Mouse (Mus musculus) liver (tissue): ENCODE results near the gene Slc32a1.

ENCODE experiments used
- DNase-seq: peaks from one replicate; pipeline ENCODE4 v3.0.0-alpha.2; 2020; ENCODE audit warnings: mixed read lengths

The Slc32a1 gene

GRCm38 (mm10) chr2:158610488-158611325 is at the start of gene Slc32a1:
Slc32a1 (plus strand) TSS chr2:158610767.
- no peak for DNase-seq

- no peak for DNase-seq
These were observed 49.8 kb upstream of the Slc32a1 start for GRCm38 (mm10) chr2:158560801-158561200.

DNA sequence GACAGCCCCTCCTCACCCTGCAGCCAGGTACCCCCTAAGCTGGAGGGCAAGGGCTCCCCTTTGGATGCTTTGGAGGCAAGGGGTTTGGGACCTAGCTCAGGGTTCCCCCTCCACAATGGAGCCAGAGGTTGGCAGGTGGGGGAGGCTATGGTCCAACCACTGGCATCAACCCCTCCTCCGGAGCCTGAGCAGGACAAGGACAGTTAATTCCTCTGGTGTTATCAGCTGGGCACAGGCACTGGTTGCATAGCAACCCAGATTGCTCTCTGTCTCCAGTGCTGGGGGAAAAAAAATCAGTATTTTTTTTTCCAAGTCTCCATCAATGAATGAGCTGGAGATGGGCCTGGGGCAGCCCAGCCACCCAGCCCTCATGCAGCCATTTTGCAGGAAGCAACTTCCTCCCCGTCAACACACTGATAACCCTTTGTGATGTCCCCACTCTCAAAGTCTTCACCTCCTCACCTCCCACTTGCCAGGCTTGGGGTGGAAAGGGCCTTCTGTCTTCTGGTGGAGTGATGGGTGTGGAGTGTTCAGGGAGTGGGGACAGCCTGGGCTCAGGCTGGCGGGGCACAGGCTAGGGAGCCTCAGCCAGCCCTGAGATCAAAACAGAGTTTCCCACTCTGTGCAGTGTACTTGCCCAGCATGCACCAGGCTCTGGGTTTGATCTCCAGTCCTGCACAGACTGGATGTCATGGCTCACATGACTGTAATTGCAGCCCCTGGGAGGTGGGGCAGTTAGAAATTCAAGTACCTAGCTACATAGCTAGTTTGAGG is 49.0 kb upstream of the Slc32a1 start:
- DNase-seq, result no peak

DNA sequence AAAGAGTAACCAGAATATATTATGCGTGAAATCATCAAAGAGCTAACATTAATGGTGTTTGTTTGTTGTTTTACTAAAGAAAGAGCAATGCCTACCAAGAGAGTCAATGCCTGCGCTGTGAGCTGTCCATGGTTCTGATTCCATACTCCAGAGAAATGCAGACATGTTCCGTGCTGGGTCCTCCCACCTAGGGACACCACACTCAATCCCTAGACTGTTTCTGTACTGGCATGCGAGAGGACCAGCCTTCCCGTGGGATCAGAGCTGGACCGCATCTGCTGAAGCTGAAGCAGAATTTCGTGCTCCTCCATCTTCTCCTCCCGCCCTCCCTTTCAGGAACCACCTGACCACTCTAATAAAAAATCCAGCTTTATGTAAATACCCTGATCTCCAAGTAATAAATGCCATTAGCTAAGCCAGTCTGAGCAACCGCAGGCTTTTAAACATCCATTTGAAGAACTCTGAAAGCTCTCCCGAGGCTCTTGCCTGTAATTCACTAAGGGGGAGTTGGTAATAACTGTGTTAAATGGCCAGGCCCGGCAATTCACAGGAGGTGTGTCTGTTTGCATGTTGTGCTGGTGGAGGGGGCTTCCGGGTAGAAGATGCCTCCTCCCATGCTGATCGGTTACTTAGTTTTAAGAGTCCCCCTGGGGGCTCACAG is 40.0 kb upstream of the Slc32a1 start:
- peak; percentile 53 for DNase-seq

DNA sequence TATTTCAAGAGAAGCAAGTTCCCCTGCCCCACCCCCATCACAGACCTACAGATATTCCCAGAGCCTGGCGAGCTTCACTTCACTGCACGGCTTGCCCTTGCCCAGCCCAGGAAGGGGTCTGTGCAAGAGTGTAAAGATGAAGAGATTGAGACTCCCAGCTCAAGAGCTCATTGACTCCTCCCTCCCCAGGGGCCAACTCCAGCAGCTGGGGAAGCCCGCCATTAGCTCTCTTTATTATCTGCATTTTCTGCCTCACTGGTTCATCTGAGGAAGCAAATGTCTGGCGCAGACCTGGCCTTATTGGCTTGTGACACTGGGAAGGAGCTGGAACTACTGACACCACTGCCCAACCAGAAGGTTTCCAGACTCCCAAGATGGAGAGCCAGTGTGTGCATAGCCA is 30.6 kb upstream of the Slc32a1 start:
- DNase-seq, result no peak

DNA sequence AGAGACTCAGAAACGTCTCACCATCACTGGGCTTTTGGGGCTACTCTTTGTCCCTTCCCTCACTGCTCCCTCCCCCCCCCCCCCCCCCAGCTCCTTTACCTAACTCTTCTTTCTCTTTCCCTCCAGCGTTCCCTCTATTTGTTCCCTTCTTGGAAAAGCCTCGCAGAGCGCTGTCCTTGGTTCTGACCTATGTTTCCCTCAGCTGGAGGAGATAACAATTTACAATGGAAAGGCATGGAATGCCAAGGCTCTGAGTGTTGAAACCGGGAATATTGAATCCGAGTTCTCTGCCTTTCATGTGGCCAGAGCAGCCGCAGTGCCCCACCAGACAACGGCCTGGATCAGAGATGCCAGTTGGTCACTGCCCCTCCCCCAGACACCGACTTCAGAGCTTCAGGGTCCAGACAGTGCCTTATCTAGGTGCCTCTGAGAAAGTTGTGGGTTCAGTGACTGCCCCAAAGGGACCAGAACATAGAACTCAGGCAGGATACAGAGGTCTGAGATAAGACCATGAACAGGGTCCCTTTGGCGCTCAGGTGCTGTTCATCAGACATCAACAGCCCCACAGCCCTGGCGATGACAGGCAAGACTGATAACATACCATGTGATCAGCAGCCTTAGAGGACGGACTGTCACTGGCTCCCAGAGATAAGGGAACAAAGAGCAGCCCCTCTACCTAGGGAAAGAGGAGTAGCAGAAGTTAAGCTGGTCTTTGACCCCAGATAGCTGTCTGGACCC is 25.8 kb upstream of the Slc32a1 start:
- peak; percentile 42 for DNase-seq

- no peak for DNase-seq
These were observed 21.9 kb upstream of the Slc32a1 start for GRCm38 (mm10) chr2:158588524-158589271.

DNA sequence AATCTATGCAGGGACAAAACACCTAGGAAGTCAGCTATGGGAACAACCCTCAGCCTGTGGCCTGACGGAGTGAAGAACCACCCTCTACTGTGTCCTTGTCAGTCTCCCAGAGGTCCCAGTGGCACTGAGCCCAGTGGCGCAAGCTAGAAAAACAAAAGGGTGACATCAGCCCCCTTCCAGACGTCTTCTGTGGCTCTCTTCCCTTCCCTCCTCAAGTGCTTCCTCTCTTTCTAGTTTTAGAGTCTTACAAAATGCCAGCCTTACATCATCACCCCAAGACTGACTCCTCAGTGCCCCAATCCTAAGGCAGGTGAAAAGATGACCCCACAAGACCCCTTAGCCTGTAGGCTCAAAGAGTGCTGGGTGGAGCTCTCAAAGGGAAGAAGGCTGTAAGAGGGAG is 20.1 kb upstream of the Slc32a1 start:
- no peak for DNase-seq

DNA sequence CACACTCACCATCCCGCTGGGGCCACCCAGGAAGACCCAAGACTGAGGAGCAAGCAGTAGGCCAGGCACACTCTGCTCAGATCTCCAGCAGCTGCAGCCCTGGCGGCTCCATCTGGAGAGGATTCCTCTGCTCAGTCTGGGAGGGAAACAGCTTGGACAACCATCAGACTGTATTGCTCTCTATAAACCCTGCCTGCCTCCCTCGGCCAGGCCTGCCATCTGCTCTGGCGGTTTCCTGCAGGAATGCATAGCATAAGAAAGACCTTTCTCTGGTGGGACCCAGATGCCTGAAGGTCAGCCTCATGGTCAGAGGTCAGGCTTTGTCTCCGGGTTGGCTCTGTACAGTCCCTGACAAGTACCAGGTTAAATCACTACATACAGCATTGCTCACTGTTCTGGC is 19.3 kb upstream of the Slc32a1 start:
- no peak for DNase-seq

DNA sequence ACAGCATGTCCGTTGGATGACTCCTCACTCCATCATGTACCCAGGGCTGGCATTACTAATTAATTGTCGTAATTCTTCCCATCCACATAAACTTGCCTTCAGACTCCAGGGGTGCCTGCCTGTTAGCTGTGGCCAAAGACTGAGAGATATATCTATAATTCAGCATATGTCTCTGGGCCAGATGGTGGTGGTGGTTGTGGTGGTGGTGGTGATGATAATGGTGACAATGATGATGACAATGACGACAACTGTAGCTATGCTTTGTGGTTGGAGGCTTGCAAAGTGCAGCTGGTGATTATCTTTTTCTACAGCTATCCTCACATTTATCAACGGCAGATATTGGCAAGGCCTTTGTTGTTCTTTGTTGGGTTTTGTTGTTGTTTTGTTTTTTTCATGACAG is 17.2 kb upstream of the Slc32a1 start:
- DNase-seq, result no peak

DNA sequence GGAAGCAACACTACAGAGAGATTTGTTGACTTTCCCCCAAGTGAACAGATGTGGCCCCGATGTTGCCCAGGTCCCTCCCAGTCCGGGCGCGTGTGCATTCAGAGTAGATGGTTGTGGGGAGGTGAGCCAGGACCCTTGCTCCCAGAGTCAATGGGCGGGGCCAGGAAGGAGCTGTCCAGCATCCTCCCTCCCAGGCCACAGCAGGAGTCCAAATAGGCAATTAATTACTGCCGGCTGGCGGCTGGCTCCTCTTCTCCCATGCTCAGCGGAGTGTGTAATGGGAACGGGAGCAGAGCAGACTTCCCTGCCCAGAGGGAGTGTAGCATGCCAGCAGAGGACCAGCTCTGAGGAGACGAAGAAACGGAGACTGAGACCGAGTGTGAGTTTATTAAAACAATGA is 15.5 kb upstream of the Slc32a1 start:
- DNase-seq, result peak; percentile 26

DNA sequence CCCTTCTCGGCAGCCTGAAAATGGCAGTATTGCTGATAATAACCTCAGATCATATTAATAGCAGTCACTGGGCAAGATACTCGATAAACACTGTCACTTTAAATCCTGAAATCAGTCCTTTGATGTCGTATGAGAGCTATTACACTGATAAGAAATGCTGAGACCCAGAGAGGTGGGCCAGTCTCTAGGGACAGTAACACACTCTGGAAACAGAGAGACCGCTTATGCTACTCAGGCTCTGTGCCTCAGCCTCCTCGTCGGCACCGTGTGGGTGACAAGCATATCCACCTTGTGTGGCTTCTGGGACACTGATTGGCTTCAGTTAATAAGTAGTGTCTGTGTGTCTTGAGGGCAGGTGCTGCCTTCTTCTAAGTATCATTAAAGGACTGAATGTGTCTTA is 15.0 kb upstream of the Slc32a1 start:
- DNase-seq, result no peak

DNA sequence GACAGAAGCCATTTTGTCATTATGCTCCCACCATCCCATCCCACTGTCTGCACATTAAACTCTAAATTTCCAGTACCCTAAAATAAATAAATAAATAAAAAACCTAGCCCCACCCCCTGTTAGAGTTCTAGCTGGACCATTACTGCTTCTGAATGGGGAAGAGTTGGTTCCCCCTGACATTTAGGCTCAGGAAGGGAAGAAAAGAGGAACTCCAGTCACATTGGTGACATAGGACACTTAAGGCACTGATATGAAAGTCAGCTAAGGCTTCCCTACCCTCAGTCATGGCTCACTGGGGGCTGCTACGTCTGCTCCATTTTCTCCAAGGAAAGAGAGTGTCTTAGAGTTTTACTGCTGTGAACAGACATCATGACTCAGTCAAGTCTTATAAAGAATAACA is 13.8 kb upstream of the Slc32a1 start:
- DNase-seq, result no peak

GRCm38 (mm10) chr2:158600517-158600916 is 10.1 kb upstream of the Slc32a1 start:
- DNase-seq, result no peak

GRCm38 (mm10) chr2:158601326-158601725 is 9.2 kb upstream of the Slc32a1 start:
- no peak for DNase-seq

GRCm38 (mm10) chr2:158602663-158603062 is 7.9 kb upstream of the Slc32a1 start:
- no peak for DNase-seq

- DNase-seq, result peak; percentile 55
These were observed 4.0 kb upstream of the Slc32a1 start for GRCm38 (mm10) chr2:158606511-158606964.

GRCm38 (mm10) chr2:158609681-158610080 is 886 bp upstream of the Slc32a1 start:
- DNase-seq, result no peak

- no peak for DNase-seq
These were observed 756 bp downstream of the Slc32a1 start for GRCm38 (mm10) chr2:158611326-158611719.

- DNase-seq, result no peak
These were observed 1.4 kb downstream of the Slc32a1 start for GRCm38 (mm10) chr2:158611726-158612670.
